Mouse (Mus musculus): ENCODE data around the gene Ugt1a10.

DNA sequence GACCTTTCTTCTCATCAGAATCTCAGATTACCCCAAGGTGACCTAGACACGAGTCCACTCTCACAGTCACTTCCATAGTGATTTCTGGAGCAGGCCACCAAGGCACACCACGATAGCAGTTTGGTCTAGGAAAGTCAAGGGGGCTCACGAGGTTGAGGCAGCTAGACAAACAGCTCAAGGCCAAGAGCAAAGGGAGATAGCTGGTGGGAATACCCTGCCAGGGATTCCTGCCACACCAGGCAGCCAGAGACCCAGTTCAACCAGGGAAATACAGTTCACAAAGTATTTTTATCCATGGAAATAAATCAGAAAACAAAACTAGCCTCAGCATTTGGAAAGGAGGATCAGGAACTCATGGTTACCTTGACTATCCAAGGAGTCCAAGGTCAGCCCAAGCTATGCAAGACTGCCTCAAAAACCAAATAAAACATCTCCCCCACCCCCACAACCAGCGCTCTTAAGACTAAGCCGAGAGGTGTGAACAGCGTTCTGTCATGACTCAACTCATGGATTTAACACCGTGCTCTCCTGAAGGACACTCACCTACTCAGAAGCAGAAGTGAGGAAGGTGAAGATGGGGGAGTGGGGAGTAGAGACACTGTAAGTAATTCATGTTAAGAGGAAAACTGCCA lies 209.2 kb downstream of the Ugt1a10 start:
- TF ChIP-seq CTCF (IDR thresholded peaks at IDR 0.05; ENCODE audit: insufficient read depth, low read depth, low read length), result no peak
- no peak for TF ChIP-seq POLR2A (IDR thresholded peaks at IDR 0.05; ENCODE audit: insufficient read depth, low read depth, low read length)

All from olfactory bulb, adult 2 months (tissue).